Mouse (Mus musculus) kidney, postnatal 0 days (tissue): ENCODE measurements around the gene Zfp13. TPM values are rescaled to one million over a fixed set of nuclear protein-coding genes. Genes with fewer than 3 reads are reported as not detected.

Experiments
- ATAC-seq: fragments of 200-750 bp; cut with Nextera tagmentation; replicated peaks from 2 replicates; pipeline ENCODE4 v1.8.0; 2017; ENCODE audit warnings: low read depth, moderate number of reproducible peaks, moderate TSS enrichment, moderate library complexity; ENCODE audit not compliant: low FRiP score
- DNase-seq: peaks from one replicate; pipeline ENCODE4 v3.0.0-alpha.2; 2016; ENCODE audit warnings: low spot score
- H3K27ac ChIP-seq: fragments of 300-500 bp; sonication (generic); 2 replicates; pipeline ENCODE4 v1.5.1; 2014; ENCODE audit warnings: mild to moderate bottlenecking
- H3K27me3 ChIP-seq: fragments of 300-500 bp; sonication (generic); 2 replicates; pipeline ENCODE4 v1.6.1; 2014; ENCODE audit warnings: low read length, mixed read lengths; ENCODE audit not compliant: insufficient read depth
- H3K36me3 ChIP-seq: fragments of 300-500 bp; sonication (generic); 2 replicates; pipeline ENCODE4 v1.6.1; 2014; ENCODE audit warnings: low read length, mixed read lengths; ENCODE audit not compliant: insufficient read depth
- H3K4me1 ChIP-seq: fragments of 300-500 bp; sonication (generic); replicated peaks from 2 replicates; pipeline ENCODE4 v1.6.1; 2014; ENCODE audit warnings: antibody characterized with exemption, low read length, mixed read lengths; ENCODE audit not compliant: insufficient read depth
- H3K4me2 ChIP-seq: fragments of 300-500 bp; sonication (generic); 2 replicates; pipeline ENCODE4 v1.6.1; 2014; ENCODE audit warnings: mild to moderate bottlenecking, low read length, moderate library complexity, mixed read lengths
- H3K4me3 ChIP-seq: fragments of 300-500 bp; sonication (generic); replicated peaks from 2 replicates; pipeline ENCODE4 v1.5.1; 2014; ENCODE audit warnings: low read depth, low read length
- H3K9ac ChIP-seq: fragments of 300-500 bp; sonication (generic); 2 replicates; pipeline ENCODE4 v1.6.1; 2014; ENCODE audit warnings: low read depth, low read length
- H3K9me3 ChIP-seq: fragments of 300-500 bp; sonication (generic); replicated peaks from 2 replicates; pipeline ENCODE4 v1.6.1; 2016; ENCODE audit warnings: low read length, inconsistent platforms, mixed read lengths
- CTCF ChIP-seq: IDR thresholded peaks from 2 replicates; pipeline ENCODE4 v1.5.1; 2016; ENCODE audit warnings: antibody characterized with exemption, low read depth, mild to moderate bottlenecking, moderate library complexity
- WGBS: fragments of 180-500 bp; shearing (Covaris S2); extraction: QIAGEN DNeasy Blood & Tissue Kit; methylation state at CpG from one replicate; pipeline ENCODE4 v1.1.7; 2014; 5-methylcytosine and 5-hydroxymethylcytosine counted together
- polyA plus RNA-seq: library from polyadenylated mRNA; unstranded; fragments of >200 nt; fragmentation: Nextera tagmentation; extraction: Ambion mirVana; gene quantifications from 2 replicates; pipeline ENCODE4 v1.2.1, GENCODE M21; 2015

Gene Zfp13
- polyA plus RNA-seq, 1 experiment from 2014 or later: 12.6 TPM

GRCm38 (mm10) chr17:23551963-23552362, 47.3 kb downstream of the Zfp13 start:
- TF ChIP-seq CTCF: no peak
- H3K4me2 ChIP-seq: no peak overlapping the region

GRCm38 (mm10) chr17:23551416-23551815, 47.9 kb downstream of the Zfp13 start:
- Histone ChIP-seq H3K4me3 (no peak overlapping the region), H3K9ac (no peak overlapping the region), H3K27me3 (no peaks in the 10 kb centered on the region), H3K36me3 (peaks cover 6% of the 10 kb centered on the region; the same call in 1 of the 2 replicates), H3K9me3 (no peaks in the 10 kb centered on the region), H3K4me1 (peaks cover 5% of the 10 kb centered on the region), H3K27ac (no peak overlapping the region), H3K4me2 (peak overlapping the region; percentile 65)
- no peak for ATAC-seq
- no peak for DNase-seq
- TF ChIP-seq CTCF: 0 out of 2 replicates have a peak, but pooled peaks have one; percentile 12

More at GRCm38 (mm10) chr17:23551963-23552362, 47.3 kb downstream of the Zfp13 start:
- Histone ChIP-seq H3K27me3 (no peaks in the 10 kb centered on the region), H3K4me1 (peaks cover 5% of the 10 kb centered on the region), H3K36me3 (peaks cover 11% of the 10 kb centered on the region), H3K9ac (no peak overlapping the region), H3K27ac (no peak overlapping the region), H3K4me3 (no peak overlapping the region), H3K9me3 (no peaks in the 10 kb centered on the region)
- no peak for DNase-seq
- WGBS: 55% methylated on average over 5 of the region's 5 CpGs
- ATAC-seq: no peak

- H3K36me3 ChIP-seq: 0 out of 2 replicates have a peak, but pooled peaks cover under 1% of the 10 kb centered on the region
- no peak for TF ChIP-seq CTCF
- H3K4me1 ChIP-seq: peaks cover 5% of the 10 kb centered on the region
- peak overlapping the region; percentile 60 for H3K4me3 ChIP-seq
- peak overlapping the region; percentile 77 for H3K27ac ChIP-seq
- no peaks in the 10 kb centered on the region for H3K9me3 ChIP-seq
- DNase-seq (no peak), ATAC-seq (no peak)
- H3K27me3 ChIP-seq: no peaks in the 10 kb centered on the region
- under 1% methylated on average over 15 of the region's 15 CpGs for WGBS
- peak overlapping the region; percentile 53 for H3K9ac ChIP-seq
- H3K4me2 ChIP-seq: peak overlapping the region; percentile 65
Observed at GRCm38 (mm10) chr17:23550856-23551255, 48.4 kb downstream of the Zfp13 start.

- peak; percentile 79 for ATAC-seq
- peak; percentile 90 for DNase-seq
- WGBS: 0% methylated on average over 22 of the region's 22 CpGs
Observed at GRCm38 (mm10) chr17:23550188-23550791, 49.0 kb downstream of the Zfp13 start.

GRCm38 (mm10) chr17:23549441-23549840, 49.8 kb downstream of the Zfp13 start:
- DNase-seq (no peak), ATAC-seq (no peak)
- peaks cover 5% of the 10 kb centered on the region for H3K4me1 ChIP-seq
- no peak for TF ChIP-seq CTCF
- WGBS: 4% methylated on average over 9 of the region's 9 CpGs
- peak overlapping the region; percentile 65 for H3K4me2 ChIP-seq
- no peaks in the 10 kb centered on the region for H3K9me3 ChIP-seq
- H3K36me3 ChIP-seq: no peaks in the 10 kb centered on the region
- no peaks in the 10 kb centered on the region for H3K27me3 ChIP-seq
- H3K4me3 ChIP-seq: peak overlapping the region; percentile 60
- no peak overlapping the region for H3K27ac ChIP-seq
- no peak overlapping the region for H3K9ac ChIP-seq

More at GRCm38 (mm10) chr17:23550188-23550791, 49.0 kb downstream of the Zfp13 start:
- Histone ChIP-seq H3K9ac (peak overlapping the region; percentile 53), H3K27me3 (no peaks in the 10 kb centered on the region), H3K9me3 (no peaks in the 10 kb centered on the region), H3K27ac (peak overlapping the region; percentile 77), H3K4me2 (peak overlapping the region; percentile 65), H3K36me3 (no peaks in the 10 kb centered on the region), H3K4me1 (peaks cover 5% of the 10 kb centered on the region), H3K4me3 (peak overlapping the region; percentile 60)
- no peak for TF ChIP-seq CTCF

- peak overlapping the region; percentile 60 for H3K4me3 ChIP-seq
- TF ChIP-seq CTCF: no peak
- H3K4me2 ChIP-seq: peak overlapping the region; percentile 65
- H3K36me3 ChIP-seq: no peaks in the 10 kb centered on the region
- peaks cover 5% of the 10 kb centered on the region for H3K4me1 ChIP-seq
- H3K27ac ChIP-seq: no peak overlapping the region
- 2% methylated on average over 15 of the region's 15 CpGs for WGBS
- H3K9ac ChIP-seq: no peak overlapping the region
- DNase-seq (peak; percentile 55), ATAC-seq (no peak)
- H3K9me3 ChIP-seq: no peaks in the 10 kb centered on the region
- no peaks in the 10 kb centered on the region for H3K27me3 ChIP-seq
Observed at GRCm38 (mm10) chr17:23548615-23549014, 50.7 kb downstream of the Zfp13 start.
